Mouse (Mus musculus) heart, embryonic 15.5 days (tissue): ENCODE data around the gene Rab1b. TPM values are rescaled to one million over a fixed set of nuclear protein-coding genes. Genes with fewer than 3 reads are reported as not detected.

Experiments used
- ATAC-seq: fragments of 200-750 bp; cut with Nextera tagmentation; replicated peaks from 2 replicates; pipeline ENCODE4 v1.8.0; 2017; ENCODE audit warnings: low read depth, moderate TSS enrichment; ENCODE audit not compliant: insufficient number of reproducible peaks, insufficient read depth, low FRiP score
- H3K27ac ChIP-seq: fragments of 300-500 bp; sonication (generic); 2 replicates; pipeline ENCODE4 v1.5.1; 2015; ENCODE audit warnings: mild to moderate bottlenecking, inconsistent platforms
- H3K27me3 ChIP-seq: fragments of 300-500 bp; sonication (generic); 2 replicates; pipeline ENCODE4 v1.6.1; 2015; ENCODE audit warnings: inconsistent platforms
- H3K36me3 ChIP-seq: fragments of 300-500 bp; sonication (generic); 2 replicates; pipeline ENCODE4 v1.6.1; 2015; ENCODE audit warnings: mild to moderate bottlenecking, inconsistent platforms
- H3K4me1 ChIP-seq: fragments of 300-500 bp; sonication (generic); replicated peaks from 2 replicates; pipeline ENCODE4 v1.6.1; 2015; ENCODE audit warnings: inconsistent platforms
- H3K4me2 ChIP-seq: fragments of 300-500 bp; sonication (generic); 2 replicates; pipeline ENCODE4 v1.6.1; 2015; ENCODE audit warnings: inconsistent platforms, mild to moderate bottlenecking, moderate library complexity
- H3K4me3 ChIP-seq: fragments of 300-500 bp; sonication (generic); 2 replicates; pipeline ENCODE4 v1.5.1; 2015; ENCODE audit warnings: mild to moderate bottlenecking, inconsistent platforms
- H3K9ac ChIP-seq: fragments of 300-500 bp; sonication (generic); 2 replicates; pipeline ENCODE4 v1.6.1; 2015; ENCODE audit warnings: mild to moderate bottlenecking, inconsistent platforms
- H3K9me3 ChIP-seq: fragments of 300-500 bp; sonication (generic); replicated peaks from 2 replicates; pipeline ENCODE4 v1.6.1; 2016; ENCODE audit warnings: inconsistent platforms
- WGBS: fragments of 180-500 bp; shearing (Covaris S2); methylation state at CpG from one replicate; pipeline ENCODE4 v1.1.7; 2015; ENCODE audit warnings: mixed read lengths; 5-methylcytosine and 5-hydroxymethylcytosine counted together
- polyA plus RNA-seq: library from polyadenylated mRNA; unstranded; fragments of >200 nt; fragmentation: Nextera tagmentation; extraction: Ambion mirVana; gene quantifications from 2 replicates; pipeline ENCODE4 v1.2.1, GENCODE M21; 2015

Rab1b gene
- polyA plus RNA-seq, 1 experiment from 2014 or later, result 208 TPM

DNA sequence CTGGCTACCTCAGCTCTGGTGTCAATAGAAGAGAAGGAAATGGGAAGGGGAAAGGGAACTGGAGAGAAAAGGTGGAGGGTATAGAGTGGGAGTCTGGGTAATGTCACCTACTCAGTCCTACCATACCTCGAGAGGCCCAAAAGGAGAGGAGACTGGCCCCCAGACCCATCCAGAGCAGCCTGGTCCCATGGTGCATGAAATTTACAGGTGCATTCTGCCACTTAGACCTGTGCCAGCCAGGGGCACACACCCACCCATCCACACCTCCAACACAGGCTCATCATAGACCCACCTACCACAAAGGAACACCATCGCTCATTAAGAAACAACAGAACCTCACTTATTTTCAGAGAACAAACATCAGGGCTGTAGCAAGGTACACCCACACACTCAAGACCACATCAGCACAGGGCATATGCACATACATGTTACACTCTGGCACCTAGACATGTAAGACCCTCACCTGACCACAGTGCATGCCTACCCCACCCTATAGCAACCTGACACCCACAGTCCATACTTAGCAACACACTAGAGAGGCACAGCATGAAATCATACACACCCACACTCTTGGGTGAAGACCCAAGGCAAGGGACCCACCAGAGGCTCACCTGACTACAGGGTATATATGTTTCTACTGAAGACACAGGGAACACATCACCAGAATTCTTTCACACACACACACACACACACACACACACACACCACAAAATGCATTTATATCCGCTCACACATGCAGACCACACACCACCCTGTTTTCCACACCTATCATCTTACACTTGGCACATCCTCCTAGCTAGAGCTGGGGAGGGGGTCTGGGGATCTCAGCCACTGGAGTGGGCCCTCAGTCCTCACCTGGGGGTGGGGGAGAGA, 22.7 kb downstream of the Rab1b start:
- H3K4me3 ChIP-seq, result peak overlapping the region; percentile 60; the same call in 1 of the 2 replicates
- H3K36me3 ChIP-seq, result no peaks in the 10 kb centered on the region
- H3K27ac ChIP-seq, result no peak overlapping the region
- H3K9me3 ChIP-seq, result no peaks in the 10 kb centered on the region
- H3K4me1 ChIP-seq, result peaks cover 25% of the 10 kb centered on the region
- 47% methylated on average over 3 of the region's 3 CpGs for WGBS
- ATAC-seq, result no peak
- H3K27me3 ChIP-seq, result peaks cover 74% of the 10 kb centered on the region
- peak overlapping the region; percentile 94 for H3K4me2 ChIP-seq
- no peak overlapping the region for H3K9ac ChIP-seq

DNA sequence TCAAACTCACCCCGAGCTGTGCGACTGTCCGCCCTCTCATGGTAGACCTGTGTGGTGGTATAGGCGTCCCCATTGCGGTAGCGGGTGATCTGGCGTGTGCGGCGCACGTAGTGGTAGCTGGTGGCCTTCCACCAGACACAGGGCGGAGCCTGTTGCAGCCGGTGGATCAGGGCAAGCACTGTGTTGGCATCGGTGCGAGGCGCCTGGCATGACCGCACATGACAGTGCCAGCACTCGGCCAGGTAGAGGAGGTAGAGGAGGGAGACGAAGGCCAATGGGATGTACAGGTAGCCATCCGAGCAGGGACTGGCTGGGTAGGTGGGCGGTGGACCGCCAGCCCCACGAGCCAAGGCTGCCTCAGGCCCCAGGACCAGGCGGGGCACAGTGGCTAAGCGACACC, 24.3 kb downstream of the Rab1b start:
- WGBS, result 64% methylated on average over 24 of the region's 24 CpGs
- Histone ChIP-seq H3K4me1 (peaks cover 18% of the 10 kb centered on the region), H3K27ac (no peak overlapping the region), H3K4me2 (no peak overlapping the region), H3K9me3 (no peaks in the 10 kb centered on the region), H3K4me3 (no peak overlapping the region), H3K27me3 (peaks cover 78% of the 10 kb centered on the region), H3K9ac (no peak overlapping the region), H3K36me3 (no peaks in the 10 kb centered on the region)
- ATAC-seq, result no peak

DNA sequence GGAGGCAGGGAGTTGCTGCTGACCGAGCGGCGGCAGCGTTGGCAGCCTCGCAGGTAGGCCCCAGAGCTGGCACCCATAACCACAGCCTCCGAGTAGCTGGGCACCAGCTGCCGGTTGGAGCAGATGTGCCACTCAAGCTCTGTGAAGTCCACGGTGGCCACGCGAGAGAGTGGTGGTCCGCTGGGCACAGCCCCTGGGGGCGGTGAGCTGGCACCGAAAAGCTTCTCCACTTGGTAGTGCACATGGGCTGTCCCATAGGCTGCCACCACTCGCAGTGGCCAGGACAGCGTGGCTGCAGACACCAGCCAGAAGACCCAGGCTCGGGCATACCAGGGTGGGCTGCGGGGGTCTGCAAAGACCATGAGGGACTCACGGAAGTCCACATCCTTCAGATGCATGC, 24.9 kb downstream of the Rab1b start:
- no peak for ATAC-seq
- H3K9me3 ChIP-seq, result no peaks in the 10 kb centered on the region
- no peaks in the 10 kb centered on the region for H3K36me3 ChIP-seq
- no peak overlapping the region for H3K27ac ChIP-seq
- no peak overlapping the region for H3K4me3 ChIP-seq
- H3K4me1 ChIP-seq, result peaks cover 13% of the 10 kb centered on the region
- 64% methylated on average over 18 of the region's 18 CpGs for WGBS
- no peak overlapping the region for H3K4me2 ChIP-seq
- no peak overlapping the region for H3K9ac ChIP-seq
- H3K27me3 ChIP-seq, result peaks cover 78% of the 10 kb centered on the region

DNA sequence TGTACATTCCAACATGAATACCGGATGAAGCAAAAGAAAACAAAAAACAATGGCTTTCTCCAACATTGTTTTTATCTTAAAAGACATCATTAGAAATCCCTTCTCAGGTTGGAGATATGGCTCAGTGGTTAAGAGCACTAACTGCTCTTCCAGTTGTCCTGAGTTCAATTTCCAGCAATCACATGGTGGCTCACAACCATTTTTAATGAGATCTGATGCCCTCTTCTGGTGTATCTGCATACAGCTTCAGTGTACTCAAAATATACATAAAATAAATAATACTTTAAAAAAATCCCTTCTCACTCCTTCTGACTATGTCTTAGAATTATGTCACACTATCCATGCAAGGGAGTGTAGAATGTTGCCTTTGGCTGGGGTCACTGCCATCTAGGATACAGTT, 27.6 kb downstream of the Rab1b start:
- ATAC-seq, result no peak
- Histone ChIP-seq H3K4me3 (no peak overlapping the region), H3K9ac (no peak overlapping the region), H3K27ac (no peak overlapping the region), H3K4me2 (no peak overlapping the region), H3K9me3 (no peaks in the 10 kb centered on the region), H3K4me1 (no peaks in the 10 kb centered on the region), H3K27me3 (peaks cover 62% of the 10 kb centered on the region), H3K36me3 (no peaks in the 10 kb centered on the region)
- WGBS, result 85% methylated on average over 1 of the region's 1 CpGs

DNA sequence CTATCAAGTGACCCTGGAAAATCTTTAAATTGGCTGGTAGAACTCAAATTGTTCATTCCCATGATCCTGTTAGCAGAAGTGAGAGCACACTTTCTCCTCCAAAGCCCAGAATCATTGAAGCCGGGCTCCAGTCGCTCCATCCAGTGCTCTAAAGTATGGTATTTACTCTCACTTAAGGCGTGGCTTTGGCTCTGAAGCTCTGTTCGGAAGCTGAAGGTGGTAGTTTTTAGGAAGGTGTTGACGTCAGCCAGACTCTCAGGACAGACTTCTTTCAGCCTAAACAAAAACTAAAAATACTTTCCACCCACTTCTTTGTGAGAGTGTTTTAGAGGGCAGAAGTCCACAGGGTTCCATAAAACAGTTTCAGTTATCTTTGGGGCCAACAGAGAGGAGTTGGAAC, 33.4 kb downstream of the Rab1b start:
- Histone ChIP-seq H3K4me3 (no peak overlapping the region; the same call in 1 of the 2 replicates), H3K9me3 (no peaks in the 10 kb centered on the region), H3K36me3 (no peaks in the 10 kb centered on the region), H3K4me2 (no peak overlapping the region), H3K27me3 (peaks cover 41% of the 10 kb centered on the region), H3K4me1 (peaks cover 35% of the 10 kb centered on the region), H3K9ac (no peak overlapping the region), H3K27ac (no peak overlapping the region)
- no peak for ATAC-seq
- WGBS, result 33% methylated on average over 5 of the region's 5 CpGs

DNA sequence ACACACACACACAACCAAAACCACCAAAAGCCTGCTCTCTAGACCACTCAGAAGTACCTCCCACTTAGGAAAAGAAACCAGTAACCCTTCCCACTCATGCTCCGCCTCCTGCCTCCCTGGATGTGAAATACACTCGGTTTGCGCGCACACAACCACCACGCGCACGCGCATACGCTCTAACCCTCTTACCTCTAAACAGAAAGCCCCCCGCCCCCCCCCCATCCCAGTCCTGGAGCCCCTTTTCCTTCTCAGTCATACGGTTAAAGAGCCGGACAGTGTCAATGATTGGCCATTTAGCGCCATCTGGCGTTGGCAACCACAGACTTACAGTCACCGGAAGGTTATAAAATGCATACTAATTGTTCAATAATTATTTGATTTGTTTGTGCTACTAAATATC, 33.8 kb downstream of the Rab1b start:
- peak overlapping the region; percentile 94 for H3K4me2 ChIP-seq
- H3K36me3 ChIP-seq, result no peaks in the 10 kb centered on the region
- H3K4me3 ChIP-seq, result peak overlapping the region; percentile 51
- H3K27me3 ChIP-seq, result peaks cover 39% of the 10 kb centered on the region
- peak overlapping the region; percentile 67; the same call in 1 of the 2 replicates for H3K27ac ChIP-seq
- no peaks in the 10 kb centered on the region for H3K9me3 ChIP-seq
- WGBS, result 1% methylated on average over 15 of the region's 15 CpGs
- H3K4me1 ChIP-seq, result peaks cover 40% of the 10 kb centered on the region
- no peak overlapping the region for H3K9ac ChIP-seq
- no peak for ATAC-seq

DNA sequence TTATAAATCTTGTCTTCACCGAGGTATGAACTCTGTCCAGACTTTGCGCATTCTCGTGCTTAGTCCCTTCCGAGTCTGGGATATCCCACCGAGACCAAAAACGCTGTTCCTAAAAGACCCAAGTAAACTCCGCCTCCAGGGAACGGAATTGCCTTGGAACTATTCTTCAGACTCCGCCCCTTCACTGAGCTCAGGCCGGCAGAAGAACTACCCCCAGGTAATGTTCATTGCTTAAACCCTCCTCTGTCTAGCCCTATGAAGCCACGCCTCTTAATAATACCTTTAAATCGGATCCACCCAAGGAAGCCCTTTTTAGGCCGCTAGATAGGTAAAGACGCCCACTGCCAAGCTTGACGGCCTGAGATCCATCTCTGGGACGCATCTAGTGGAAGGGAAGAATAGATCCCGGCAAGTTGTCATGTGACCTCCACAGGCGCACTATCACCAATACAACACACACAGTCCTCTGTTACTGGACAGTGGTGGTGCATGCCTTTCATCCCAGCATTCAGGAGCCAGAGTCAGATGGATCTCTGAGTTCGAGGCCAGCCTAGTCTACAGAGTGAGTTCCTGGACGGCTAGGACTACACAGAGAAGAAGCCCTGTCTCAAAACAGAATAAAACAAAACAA, 34.4 kb downstream of the Rab1b start:
- Histone ChIP-seq H3K4me3 (peak overlapping the region; percentile 51), H3K4me2 (peak overlapping the region; percentile 94), H3K36me3 (no peaks in the 10 kb centered on the region), H3K9ac (0 out of 2 replicates have a peak overlapping the region, but pooled peaks have one; percentile 34), H3K9me3 (no peaks in the 10 kb centered on the region), H3K27ac (peak overlapping the region; percentile 67; the same call in 1 of the 2 replicates), H3K4me1 (peaks cover 45% of the 10 kb centered on the region), H3K27me3 (peaks cover 39% of the 10 kb centered on the region)
- ATAC-seq, result no peak
- 2% methylated on average over 20 of the region's 20 CpGs for WGBS

DNA sequence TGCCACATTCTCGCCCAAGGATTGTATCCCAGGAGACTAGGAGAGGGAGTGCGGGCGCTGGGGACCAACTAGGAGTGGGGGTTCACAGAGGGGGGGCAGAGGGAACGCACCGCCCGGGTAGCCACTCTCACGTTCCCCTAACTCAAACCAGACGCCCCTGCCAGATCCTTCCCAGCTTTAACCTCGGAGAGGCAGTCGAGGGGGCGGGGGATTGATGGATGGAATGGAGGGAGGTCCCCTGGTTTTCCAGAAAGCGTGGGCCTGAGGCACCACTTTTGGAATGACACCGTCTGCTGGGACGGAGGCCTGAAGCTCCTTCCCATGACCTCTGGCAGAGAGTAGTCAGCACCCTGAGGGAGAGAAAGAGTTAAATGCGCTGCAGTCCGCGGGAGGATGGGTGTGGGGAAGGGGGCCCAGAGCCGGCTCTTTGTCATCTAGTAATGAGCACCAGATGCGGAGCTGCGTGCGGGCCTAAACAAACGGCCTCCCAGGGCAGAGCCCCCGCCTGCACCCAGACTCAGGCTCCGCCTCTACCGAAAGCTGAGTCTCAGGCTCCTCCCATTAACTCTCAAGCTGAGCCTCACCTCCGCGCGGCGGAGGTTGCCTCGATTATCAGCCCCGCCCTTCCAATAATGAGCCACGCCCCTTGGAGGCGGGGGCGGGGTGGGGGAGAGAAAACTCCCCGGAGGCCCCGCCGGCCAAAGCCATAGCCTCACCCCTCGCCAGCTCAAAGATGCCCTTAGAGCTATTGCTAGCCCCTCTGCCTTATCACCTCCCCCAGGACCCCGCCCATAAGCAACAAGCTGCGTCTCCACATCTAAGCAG, 35.1 kb downstream of the Rab1b start:
- Histone ChIP-seq H3K4me1 (peaks cover 52% of the 10 kb centered on the region), H3K4me2 (peak overlapping the region; percentile 94), H3K27ac (peak overlapping the region; percentile 67), H3K27me3 (peaks cover 39% of the 10 kb centered on the region), H3K9me3 (no peaks in the 10 kb centered on the region), H3K36me3 (no peaks in the 10 kb centered on the region), H3K9ac (peak overlapping the region; percentile 34), H3K4me3 (peak overlapping the region; percentile 51)
- WGBS, result 3% methylated on average over 40 of the region's 40 CpGs
- peak; percentile 65 for ATAC-seq

DNA sequence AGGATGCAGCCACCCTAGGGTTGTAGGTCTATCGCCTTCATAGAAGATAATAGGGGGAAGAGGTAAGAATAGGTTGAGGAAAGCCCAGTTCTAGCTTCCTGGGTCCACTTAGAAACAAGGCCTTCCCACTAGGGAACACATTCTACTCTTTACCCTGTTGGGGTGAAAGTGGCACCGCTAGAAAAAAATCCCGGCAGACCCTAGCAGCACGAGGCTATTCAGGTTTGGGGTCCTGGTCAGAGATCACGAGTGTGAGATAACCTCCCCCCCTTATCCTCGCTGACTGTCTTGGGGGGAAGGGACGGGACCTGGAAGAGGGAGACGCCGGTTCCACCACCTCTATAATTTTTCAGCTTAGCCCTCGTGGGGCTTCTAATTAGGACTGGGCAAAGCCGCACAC, 35.8 kb downstream of the Rab1b start:
- Histone ChIP-seq H3K4me2 (peak overlapping the region; percentile 94), H3K9ac (peak overlapping the region; percentile 34; the same call in 1 of the 2 replicates), H3K27me3 (peaks cover 39% of the 10 kb centered on the region), H3K27ac (peak overlapping the region; percentile 67), H3K9me3 (no peaks in the 10 kb centered on the region), H3K4me3 (peak overlapping the region; percentile 51), H3K36me3 (no peaks in the 10 kb centered on the region), H3K4me1 (peaks cover 53% of the 10 kb centered on the region)
- ATAC-seq, result no peak
- 18% methylated on average over 11 of the region's 11 CpGs for WGBS

DNA sequence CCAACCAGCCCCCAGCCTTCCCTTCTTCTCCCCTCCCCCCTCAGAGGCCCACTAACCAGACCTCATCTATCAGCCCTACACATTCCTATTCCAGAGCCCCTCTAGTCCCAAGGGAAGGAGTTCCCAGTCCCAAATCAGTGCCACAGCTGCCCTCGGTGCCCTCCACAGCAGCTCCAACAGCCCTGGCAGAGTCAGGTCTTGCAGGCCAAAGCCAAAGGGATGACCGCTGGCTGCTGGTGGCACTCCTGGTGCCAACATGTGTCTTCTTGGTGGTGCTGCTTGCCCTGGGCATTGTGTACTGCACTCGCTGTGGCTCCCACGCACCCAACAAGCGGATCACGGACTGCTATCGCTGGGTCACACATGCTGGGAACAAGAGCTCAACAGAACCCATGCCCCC, 36.9 kb downstream of the Rab1b start:
- no peaks in the 10 kb centered on the region for H3K36me3 ChIP-seq
- peak overlapping the region; percentile 17 for H3K4me3 ChIP-seq
- ATAC-seq, result no peak
- H3K4me1 ChIP-seq, result peaks cover 58% of the 10 kb centered on the region
- no peak overlapping the region for H3K9ac ChIP-seq
- no peak overlapping the region for H3K27ac ChIP-seq
- peaks cover 39% of the 10 kb centered on the region for H3K27me3 ChIP-seq
- H3K4me2 ChIP-seq, result peak overlapping the region; percentile 94
- 80% methylated on average over 7 of the region's 7 CpGs for WGBS
- H3K9me3 ChIP-seq, result no peaks in the 10 kb centered on the region

DNA sequence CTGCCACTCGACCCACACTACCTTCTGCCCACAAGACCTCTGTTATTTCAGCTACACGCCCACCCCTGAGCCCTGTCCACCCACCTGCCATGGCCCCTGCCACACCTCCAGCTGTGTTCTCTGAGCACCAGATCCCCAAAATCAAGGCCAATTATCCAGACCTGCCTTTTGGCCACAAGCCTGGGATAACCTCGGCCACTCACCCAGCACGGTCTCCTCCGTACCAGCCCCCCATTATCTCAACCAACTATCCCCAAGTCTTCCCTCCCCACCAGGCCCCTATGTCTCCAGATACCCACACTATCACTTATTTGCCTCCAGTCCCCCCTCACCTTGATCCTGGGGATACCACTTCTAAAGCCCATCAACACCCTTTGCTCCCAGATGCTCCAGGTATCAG, 37.4 kb downstream of the Rab1b start:
- peaks cover 34% of the 10 kb centered on the region for H3K27me3 ChIP-seq
- no peak overlapping the region for H3K9ac ChIP-seq
- no peaks in the 10 kb centered on the region for H3K36me3 ChIP-seq
- 84% methylated on average over 5 of the region's 5 CpGs for WGBS
- no peak overlapping the region for H3K27ac ChIP-seq
- H3K4me1 ChIP-seq, result peaks cover 59% of the 10 kb centered on the region
- peak overlapping the region; percentile 49; the same call in 1 of the 2 replicates for H3K4me3 ChIP-seq
- H3K4me2 ChIP-seq, result peak overlapping the region; percentile 94
- no peaks in the 10 kb centered on the region for H3K9me3 ChIP-seq
- no peak for ATAC-seq
